Mouse (Mus musculus): ENCODE measurements around the gene Ceacam18.

DNA sequence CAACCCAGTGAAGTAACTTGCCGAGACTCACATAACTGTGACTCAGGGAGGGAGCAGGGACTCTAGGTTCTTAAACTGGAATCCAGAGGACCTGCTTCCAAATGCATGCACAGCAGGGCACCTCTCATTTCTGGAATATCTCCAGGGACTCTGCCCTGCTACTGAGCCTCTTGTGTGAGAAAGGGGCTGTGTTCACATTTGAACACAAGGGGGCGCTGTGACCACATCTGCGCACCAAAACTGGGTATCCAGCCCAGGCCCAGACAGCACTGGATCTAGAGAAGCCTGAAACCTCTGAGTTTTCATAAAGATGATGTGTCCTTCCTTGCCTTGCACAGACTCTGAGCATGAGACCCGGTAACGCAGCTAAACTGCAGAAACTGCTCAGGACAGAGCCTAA is 46.5 kb downstream of the Ceacam18 start:
- peak; percentile 81 for TF ChIP-seq CTCF (IDR thresholded peaks at IDR 0.05; ENCODE audit: insufficient read depth, low read length)
- TF ChIP-seq POLR2A (IDR thresholded peaks at IDR 0.05; ENCODE audit: borderline replicate concordance, extremely low read depth, low read depth, low read length), result no peak
